Mouse (Mus musculus) G1E (cell line): ENCODE data around the gene Lamtor2.

Source experiments
- CTCF ChIP-seq: IDR thresholded peaks from 2 replicates; pipeline ENCODE4 v1.5.1; 2012; ENCODE audit warnings: low read depth, low read length, inconsistent platforms, mixed read lengths
- GATA1 ChIP-seq: IDR thresholded peaks from 2 replicates; pipeline ENCODE4 v1.6.1; 2012; ENCODE audit warnings: borderline replicate concordance, low read length, inconsistent platforms, mixed read lengths
- POLR2AphosphoS5 ChIP-seq: IDR thresholded peaks from 2 replicates; pipeline ENCODE4 v1.6.1; 2012; ENCODE audit warnings: low read depth, low read length, inconsistent platforms; ENCODE audit not compliant: insufficient replicate concordance
- TAL1 ChIP-seq: conservative IDR thresholded peaks from 2 replicates; pipeline ENCODE4 v1.6.1; 2012; ENCODE audit warnings: low read depth, low read length, inconsistent platforms, mixed read lengths

DNA sequence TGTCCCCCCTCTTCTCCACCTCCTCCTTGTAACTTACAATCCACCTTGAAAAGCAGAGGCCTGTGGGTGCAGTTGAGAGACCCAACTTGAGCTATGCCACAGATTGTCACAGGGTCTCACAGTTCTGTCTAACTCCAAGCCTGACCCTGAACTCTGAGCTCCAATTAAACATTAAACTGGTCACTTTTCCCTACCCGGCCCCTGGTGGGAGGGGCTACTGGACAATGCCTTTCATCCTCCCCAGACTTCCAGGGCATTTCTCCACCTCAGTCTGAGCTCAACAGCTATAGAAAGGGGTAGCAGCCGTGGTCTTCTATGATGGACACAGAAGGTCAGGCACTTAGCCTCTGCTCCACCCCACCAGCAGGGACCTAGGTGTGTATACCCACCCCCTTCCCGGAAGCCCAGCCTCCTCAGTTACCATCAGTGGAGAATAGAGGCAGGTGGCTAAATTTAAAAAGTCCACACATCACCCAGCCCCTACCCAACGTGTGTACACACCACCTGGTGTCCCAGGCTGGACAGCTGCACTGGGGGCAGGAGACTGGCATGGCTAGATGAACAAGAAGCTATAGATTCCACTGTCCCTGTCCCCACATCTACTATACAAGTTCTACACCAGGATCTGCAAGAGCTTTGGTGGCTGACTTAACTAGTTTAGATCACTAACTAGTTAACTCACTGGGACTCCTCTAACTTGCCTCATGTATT is 52.1 kb downstream of the Lamtor2 start:
- no peak for TF ChIP-seq CTCF
- TF ChIP-seq GATA1 = no peak
- no peak for TF ChIP-seq POLR2AphosphoS5
- TF ChIP-seq TAL1 = no peak
